Mouse (Mus musculus): ENCODE results near the gene Glipr1l3. TPM values are rescaled to one million over a fixed set of nuclear protein-coding genes. Genes with fewer than 3 reads are reported as not detected.
"Not testable (repeated sequence)": the region's sequence is repeated elsewhere in the genome, so short reads cannot be mapped to it uniquely, and the experiment has no call there.

The Glipr1l3 gene
- polyA plus RNA-seq, 1 experiment from 2014 or later = not detected

DNA sequence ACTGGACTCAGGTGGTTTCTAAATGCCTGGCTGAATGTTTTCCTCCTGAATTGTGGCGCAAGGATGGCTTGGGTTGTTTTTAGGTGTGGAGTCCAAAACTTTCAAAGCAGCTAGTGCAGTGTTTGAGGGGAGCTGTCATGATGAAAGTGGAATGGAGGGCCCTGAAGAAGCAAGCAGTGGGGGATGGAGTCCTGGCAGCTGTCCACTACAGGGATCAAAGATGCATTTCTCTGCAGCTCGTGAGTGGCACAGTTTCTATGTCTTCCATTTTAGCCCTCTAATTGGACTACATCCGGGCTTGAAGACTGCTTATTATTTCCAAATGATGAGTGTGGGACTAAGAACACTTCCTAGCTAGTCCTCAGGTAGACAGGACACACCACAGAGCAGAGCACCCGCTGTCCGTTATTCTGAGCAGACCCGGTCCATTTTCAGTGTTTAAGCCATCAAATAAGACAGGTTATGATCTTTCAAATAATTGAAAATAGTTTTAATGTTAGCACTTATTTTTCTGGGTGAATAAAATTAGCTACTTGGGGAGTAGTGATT, 32.4 kb downstream of the Glipr1l3 start:
- H3K9me3 ChIP-seq (ENCODE audit: low read length); H3K4me3 ChIP-seq (ENCODE audit: low read length); H3K4me2 ChIP-seq (replicated peaks; ENCODE audit: low read depth, low read length); ATAC-seq (ENCODE audit: low FRiP score, low TSS enrichment); H3K27ac ChIP-seq (ENCODE audit: low read length); H3K27me3 ChIP-seq (ENCODE audit: insufficient read depth, low read length); H3K9ac ChIP-seq (replicated peaks; ENCODE audit: low read length); H3K4me1 ChIP-seq (ENCODE audit: insufficient read depth, low read length); H3K36me3 ChIP-seq (ENCODE audit: insufficient read depth, low read length): not testable (repeated sequence)
- WGBS = 71% methylated on average over 6 of the region's 6 CpGs

DNA sequence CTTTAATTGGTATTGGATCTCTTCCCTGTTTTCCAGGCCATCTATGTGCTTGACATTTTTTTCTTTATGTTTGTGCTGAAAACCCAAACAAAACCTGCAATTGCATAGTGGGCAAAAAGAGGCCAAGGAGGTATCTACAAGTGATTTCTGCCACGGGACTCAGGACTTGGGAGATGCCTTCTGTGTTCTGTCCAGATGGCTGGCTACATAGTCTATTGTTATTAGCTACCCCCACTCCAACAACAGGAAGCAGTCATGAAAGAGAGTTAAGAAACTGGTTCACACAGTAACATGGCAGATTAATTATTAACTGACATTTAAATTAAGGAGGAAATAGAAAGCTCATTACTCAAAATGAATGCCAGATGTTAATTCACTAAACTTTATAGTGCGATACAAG, 35.0 kb downstream of the Glipr1l3 start:
- H3K9me3 ChIP-seq (ENCODE audit: low read length); H3K27ac ChIP-seq (ENCODE audit: low read length); H3K4me1 ChIP-seq (ENCODE audit: insufficient read depth, low read length); H3K9ac ChIP-seq (replicated peaks; ENCODE audit: low read length); H3K4me2 ChIP-seq (replicated peaks; ENCODE audit: low read depth, low read length); H3K27me3 ChIP-seq (ENCODE audit: insufficient read depth, low read length); H3K4me3 ChIP-seq (ENCODE audit: low read length); H3K36me3 ChIP-seq (ENCODE audit: insufficient read depth, low read length): not testable (repeated sequence)
- peak; percentile 89 for ATAC-seq (ENCODE audit: low FRiP score, low TSS enrichment)
- 31% methylated on average over 2 of the region's 2 CpGs for WGBS

DNA sequence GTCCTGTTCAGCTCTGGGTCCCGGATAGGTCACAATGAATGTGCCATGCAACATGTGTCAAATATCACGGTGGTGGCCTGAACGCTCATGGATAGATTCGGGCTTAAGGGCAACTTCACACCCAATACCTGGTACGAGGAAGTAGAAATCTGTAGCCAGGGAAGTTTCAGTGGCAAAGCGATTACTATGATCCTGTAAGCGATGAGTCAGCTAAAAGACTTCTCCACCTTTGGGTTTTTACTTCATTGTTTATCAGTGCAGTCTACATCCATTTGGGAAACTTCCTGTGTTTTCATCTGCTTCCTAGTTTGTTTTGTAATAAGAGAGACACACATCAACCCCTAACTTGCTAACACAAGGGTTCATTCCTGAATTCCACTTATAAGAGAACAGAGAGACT, 49.7 kb downstream of the Glipr1l3 start:
- Histone ChIP-seq H3K4me1 (ENCODE audit: insufficient read depth, low read length) (no peaks in the 10 kb centered on the region), H3K4me2 (replicated peaks; ENCODE audit: low read depth, low read length) (no peak overlapping the region), H3K9me3 (ENCODE audit: low read length) (no peaks in the 10 kb centered on the region), H3K9ac (replicated peaks; ENCODE audit: low read length) (no peak overlapping the region), H3K4me3 (ENCODE audit: low read length) (no peak overlapping the region), H3K27me3 (ENCODE audit: insufficient read depth, low read length) (no peaks in the 10 kb centered on the region), H3K36me3 (ENCODE audit: insufficient read depth, low read length) (no peaks in the 10 kb centered on the region), H3K27ac (ENCODE audit: low read length) (no peak overlapping the region)
- WGBS = 89% methylated on average over 7 of the region's 7 CpGs
- no peak for ATAC-seq (ENCODE audit: low FRiP score, low TSS enrichment)

- not testable (repeated sequence) for H3K4me2 ChIP-seq (replicated peaks; ENCODE audit: low read depth, low read length); H3K4me3 ChIP-seq (ENCODE audit: low read length); H3K9ac ChIP-seq (replicated peaks; ENCODE audit: low read length); H3K27me3 ChIP-seq (ENCODE audit: insufficient read depth, low read length); H3K27ac ChIP-seq (ENCODE audit: low read length); ATAC-seq (ENCODE audit: low FRiP score, low TSS enrichment); H3K4me1 ChIP-seq (ENCODE audit: insufficient read depth, low read length); H3K36me3 ChIP-seq (ENCODE audit: insufficient read depth, low read length)
- peaks cover 11% of the 10 kb centered on the region for H3K9me3 ChIP-seq (ENCODE audit: low read length)
- 7% methylated on average over 5 of the region's 5 CpGs for WGBS
Measured at GRCm38 (mm10) chr10:112105785-112106184, 54.3 kb downstream of the Glipr1l3 start.

Other genes starting within 250 kb of the Glipr1l3 start
- gene Krr1, start 187.7 kb downstream of the Glipr1l3 start, polyA plus RNA-seq (2015; fragmentation: Nextera tagmentation; extraction: Ambion mirVana) = 48.7 and 49.2 TPM in 2 replicates
- 1.4 and 2.7 TPM in 2 replicates for gene Glipr1, start 157.7 kb downstream of the Glipr1l3 start, polyA plus RNA-seq (2015; fragmentation: Nextera tagmentation; extraction: Ambion mirVana)
- not detected in 2 replicates for gene Glipr1l1, start 100.1 kb downstream of the Glipr1l3 start, polyA plus RNA-seq (2015; fragmentation: Nextera tagmentation; extraction: Ambion mirVana)
- not detected in 2 replicates for gene Glipr1l2, start 77.0 kb downstream of the Glipr1l3 start, polyA plus RNA-seq (2015; fragmentation: Nextera tagmentation; extraction: Ambion mirVana)
- gene Caps2, start 3.3 kb upstream of the Glipr1l3 start, polyA plus RNA-seq (2015; fragmentation: Nextera tagmentation; extraction: Ambion mirVana) = 0.40 and 0.58 TPM in 2 replicates
- 5.8 and 6.7 TPM in 2 replicates for gene Kcnc2, start 110.8 kb upstream of the Glipr1l3 start, polyA plus RNA-seq (2015; fragmentation: Nextera tagmentation; extraction: Ambion mirVana)

All from kidney, embryonic 16.5 days (tissue).